8 mouse cellular contexts compared by ENCODE assay signal in genomic region chr3:105489607-105490006, GRCm38 (mm10). TPM values are rescaled to one million over a fixed set of nuclear protein-coding genes. Genes with fewer than 3 reads are reported as not detected.
A peak's percentile ranks its signal among the peaks of the same experiment; 100 is the strongest.
DNase-seq lines count a peak whose midpoint lies in the region; ATAC-seq lines count a peak whose summit lies in the region.

No protein-coding gene starts in this region.

- no peak overlapping the region for H3K4me3 ChIP-seq in intestine, embryonic 16.5 days (ENCODE audit: low read length)

- no peak overlapping the region for H3K27ac ChIP-seq in intestine, embryonic 16.5 days (ENCODE audit: low read length)

- peak; percentile 90 for ATAC-seq in frontal cortex, adult (ENCODE audit: low TSS enrichment)
- ATAC-seq in intestine, embryonic 16.5 days, result no peak

- H3K27me3 ChIP-seq in intestine, embryonic 16.5 days (replicated peaks; ENCODE audit: control insufficient read depth, insufficient read depth, low read length), result no peaks in the 10 kb centered on the region

- no peak overlapping the region for H3K9ac ChIP-seq in intestine, embryonic 16.5 days (ENCODE audit: low read depth, low read length)

- H3K9me3 ChIP-seq in intestine, embryonic 16.5 days (ENCODE audit: control insufficient read depth, low read length), result no peaks in the 10 kb centered on the region

- H3K4me2 ChIP-seq in intestine, embryonic 16.5 days (ENCODE audit: low read depth, low read length), result no peak overlapping the region

- no peaks in the 10 kb centered on the region for H3K36me3 ChIP-seq in intestine, embryonic 16.5 days (ENCODE audit: control insufficient read depth, insufficient read depth, low read length)

- DNase-seq in kidney, postnatal 4 days, result peak; percentile 27 to 42
- no peak for DNase-seq in kidney, adult 18-20 months
- DNase-seq in adrenal gland, postnatal 36 days, result peak; percentile 70 to 81
- DNase-seq in layer of hippocampus, postnatal 36 days, result peak; percentile 68 to 78
- DNase-seq in right cerebral cortex, adult 18-20 months, result peak; percentile 89
- no peak for DNase-seq in spleen, adult 12 weeks (ENCODE audit: low spot score)

- H3K4me1 ChIP-seq in intestine, embryonic 16.5 days (ENCODE audit: control insufficient read depth, insufficient read depth, low read length), result no peaks in the 10 kb centered on the region

- WGBS in intestine, embryonic 16.5 days, result 16% methylated on average over 4 of the region's 4 CpGs

RNA-seq across cellular contexts. Expression of gene Kcnd3, which starts 37.5 kb away (rescaled TPM):
- total RNA-seq in adrenal gland, postnatal 36 days (2021), result 10 to 100 TPM in 1 of 2 experiments, 1 to 10 TPM in 1; 4.5 to 10.7 TPM
- 10 to 100 TPM; 55.8 to 56.4 TPM for total RNA-seq in layer of hippocampus, postnatal 36 days (2021)
- polyA plus RNA-seq in intestine, embryonic 16.5 days (2015; fragmentation: Nextera tagmentation; extraction: Ambion mirVana), result 2.7 and 3.1 TPM in 2 replicates

Comparison
In these comparisons a context has a peak if more than half of its experiments do, and no peak if none do; other contexts are left out.
1. DNase-seq: peak in kidney, postnatal 4 days (2 of 2), adrenal gland, postnatal 36 days (2 of 2), layer of hippocampus, postnatal 36 days (2 of 2) and right cerebral cortex, adult 18-20 months (single experiment); none in kidney, adult 18-20 months (single experiment) and spleen, adult 12 weeks (single experiment).
2. RNA of gene Kcnd3, which starts 37.5 kb away (total RNA-seq): 55.8 to 56.4 TPM in layer of hippocampus, postnatal 36 days; 4.5 to 10.7 TPM in adrenal gland, postnatal 36 days; every median in the first group is over 4 times any median in the second.